Mouse (Mus musculus) fibroblast of lung, adult 2 months (primary cell): ENCODE measurements at regions not wholly inside any gene's neighbourhood (a gene's known extent, or its start where the extent isn't known, plus 50 kb on each side); places are given as distances from the start of the nearest gene placed in this dataset.
A peak's percentile ranks its signal among the peaks of the same experiment; 100 is the strongest.

Source experiments
- DNase-seq: peaks from one replicate; pipeline ENCODE4 v3.0.0-alpha.2; 2011; ENCODE audit warnings: low read depth

GRCm38 (mm10) chr3:38397615-38397956 lies 87.1 kb downstream of the Ankrd50 start:
- DNase-seq, result no peak

GRCm38 (mm10) chr3:38396760-38397614 lies 87.7 kb downstream of the Ankrd50 start:
- no peak for DNase-seq

- no peak for DNase-seq
These were observed 90.3 kb downstream of the Ankrd50 start for GRCm38 (mm10) chr3:38394308-38394707.

DNA sequence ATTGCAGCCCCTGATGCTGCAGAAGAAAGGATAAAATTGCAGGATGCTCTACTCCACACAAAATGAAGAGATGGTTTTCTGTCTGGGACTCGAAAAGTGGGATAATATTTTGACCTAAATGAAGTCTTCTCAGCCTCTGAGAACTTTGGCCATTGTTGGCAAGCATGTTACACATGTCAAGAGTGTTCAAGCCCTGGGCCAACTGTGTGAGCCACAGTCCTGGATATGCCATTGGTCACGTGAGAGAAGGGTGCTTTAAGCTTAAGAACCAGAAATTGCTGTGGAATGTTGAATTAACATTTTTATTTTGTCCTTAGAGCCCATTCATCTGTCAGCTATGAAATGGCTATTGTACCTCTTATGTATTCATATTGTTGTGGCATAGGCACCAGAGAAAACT lies 95.0 kb downstream of the Ankrd50 start:
- no peak for DNase-seq

DNA sequence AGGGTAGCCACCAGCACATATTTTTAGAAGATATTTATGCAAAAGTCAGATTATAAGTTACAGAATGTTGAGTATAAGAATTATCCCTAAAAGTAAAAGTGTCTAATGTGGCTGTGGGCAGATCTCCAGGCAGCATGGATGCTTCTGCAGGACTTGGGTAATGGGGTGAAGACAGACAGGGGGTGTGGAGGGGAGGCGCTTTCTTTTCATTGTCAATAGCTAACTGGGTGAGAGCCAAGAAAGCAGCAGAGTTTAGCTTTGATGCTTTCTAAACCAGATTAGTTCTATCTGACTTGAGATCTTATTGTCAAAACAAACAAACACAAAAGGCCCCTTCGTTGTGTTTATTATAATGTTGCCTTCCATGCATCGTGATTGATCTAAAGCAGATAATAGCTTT lies 95.7 kb downstream of the Ankrd50 start:
- no peak for DNase-seq

DNA sequence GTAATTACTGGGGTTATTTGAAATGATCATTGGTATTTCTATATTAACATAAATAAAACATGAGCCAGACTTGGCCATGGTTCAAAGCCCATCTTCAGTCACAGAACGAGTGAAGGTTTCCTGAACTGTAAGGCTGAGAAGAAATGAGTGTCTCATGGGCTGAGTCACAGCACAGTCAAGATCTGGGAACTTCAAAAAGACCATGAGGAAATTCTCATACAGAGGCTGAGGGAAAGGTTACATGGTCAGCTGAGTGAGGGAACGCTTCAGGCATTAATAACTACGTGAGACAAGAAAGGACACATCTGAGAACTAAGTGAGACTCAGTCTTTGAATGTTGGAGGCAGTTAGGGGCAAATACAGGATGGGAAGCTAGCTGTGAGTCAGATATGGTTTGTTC lies 101.9 kb downstream of the Ankrd50 start:
- DNase-seq, result peak; percentile 53

DNA sequence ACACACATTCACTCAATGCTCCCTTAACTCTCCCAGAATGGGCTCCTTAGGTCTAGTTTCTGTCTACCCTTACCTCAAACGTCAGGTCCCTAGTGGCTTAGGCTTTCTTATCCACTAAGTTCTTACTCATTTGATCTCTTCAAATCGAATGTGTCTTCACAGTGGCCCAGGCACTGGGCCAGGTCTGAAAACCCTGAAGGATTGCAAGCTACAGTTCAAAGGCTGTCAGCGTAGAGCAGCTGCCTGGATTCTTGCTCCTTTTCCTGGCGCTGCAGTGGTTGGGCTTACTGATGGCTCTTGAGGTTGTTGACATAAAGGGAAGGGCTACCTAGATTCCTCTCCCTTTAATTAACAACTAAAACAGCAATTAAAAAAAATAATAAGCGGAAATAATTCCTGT lies 103.0 kb downstream of the Ankrd50 start:
- DNase-seq, result no peak

DNA sequence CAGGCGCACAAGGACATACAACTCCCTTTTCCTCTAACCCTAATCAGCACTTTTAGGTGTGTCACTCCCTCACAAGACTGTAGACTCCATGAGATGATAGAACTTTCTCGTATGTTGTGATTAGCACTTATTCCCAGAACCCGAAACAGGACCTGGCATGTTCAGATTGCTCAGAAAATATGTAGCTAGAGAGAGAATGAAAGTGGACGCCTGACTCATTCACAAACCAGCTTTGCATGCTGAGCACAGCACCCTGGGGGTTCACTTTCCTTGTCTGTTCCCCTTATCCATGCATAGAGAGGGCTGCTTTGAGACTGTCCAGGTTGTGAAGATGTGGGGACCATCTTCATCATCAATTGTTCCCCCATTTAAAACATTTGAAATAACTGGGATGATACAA lies 111.0 kb downstream of the Ankrd50 start:
- DNase-seq, result no peak

GRCm38 (mm10) chr3:38371702-38372101 lies 112.9 kb downstream of the Ankrd50 start:
- no peak for DNase-seq

- DNase-seq, result no peak
These were observed 120.8 kb downstream of the Ankrd50 start for GRCm38 (mm10) chr3:38363888-38364287.

- no peak for DNase-seq
These were observed 123.2 kb downstream of the Ankrd50 start for GRCm38 (mm10) chr3:38361411-38361810.

GRCm38 (mm10) chr3:38360974-38361373 lies 123.7 kb downstream of the Ankrd50 start:
- DNase-seq, result no peak

GRCm38 (mm10) chr3:38360421-38360921 lies 124.2 kb downstream of the Ankrd50 start:
- no peak for DNase-seq

- DNase-seq, result no peak
These were observed 126.6 kb downstream of the Ankrd50 start for GRCm38 (mm10) chr3:38357905-38358491.

GRCm38 (mm10) chr3:38344283-38344682 lies 140.4 kb downstream of the Ankrd50 start:
- no peak for DNase-seq

- DNase-seq, result no peak
These were observed 143.0 kb downstream of the Ankrd50 start for GRCm38 (mm10) chr3:38341666-38342065.

DNA sequence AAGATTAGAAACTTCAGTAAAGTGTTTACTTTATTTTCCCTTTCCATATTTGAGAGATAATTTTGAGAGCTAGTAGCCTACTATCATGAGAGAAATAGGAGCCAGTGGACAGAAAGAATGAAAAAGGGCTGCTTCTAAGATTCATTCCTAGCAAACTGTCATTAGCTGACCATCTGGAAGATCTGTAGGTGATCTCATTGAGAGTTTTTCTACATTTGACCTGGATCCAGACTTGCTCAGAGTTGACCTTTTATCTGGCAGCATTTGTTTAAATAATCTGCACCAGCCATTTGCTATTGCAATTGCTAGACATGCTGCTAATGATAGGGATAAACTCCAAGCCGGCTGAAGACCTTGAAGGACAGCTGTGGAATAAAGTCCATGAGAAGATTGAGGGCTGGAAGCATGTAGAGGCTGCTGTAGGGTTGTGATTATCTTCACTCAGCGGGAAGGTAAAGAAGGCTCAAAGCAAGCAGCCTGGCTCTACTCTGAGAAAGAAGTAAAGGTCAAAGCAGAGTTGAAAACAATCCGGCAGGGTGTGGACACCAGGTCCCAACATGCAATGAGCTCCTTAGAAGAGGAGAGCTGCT lies 151.2 kb downstream of the Ankrd50 start:
- no peak for DNase-seq

DNA sequence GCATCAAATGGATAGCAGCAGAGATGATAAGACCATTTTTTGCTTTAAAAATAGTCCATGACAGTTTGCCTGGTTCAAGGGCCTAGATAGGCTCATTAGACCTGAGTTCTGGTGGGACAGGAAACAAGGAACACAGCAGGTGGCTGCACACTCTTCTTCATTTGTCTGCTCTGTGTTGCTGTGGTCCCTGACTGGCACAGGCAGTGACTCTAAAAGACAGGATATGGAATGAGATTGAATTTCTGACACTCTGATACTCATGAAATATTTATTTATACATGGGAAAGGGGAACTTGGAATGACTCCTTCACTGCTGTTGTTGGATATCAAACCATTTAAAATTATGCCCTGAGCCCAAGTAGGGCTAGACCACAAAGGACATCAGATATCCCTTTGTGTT lies 153.5 kb downstream of the Ankrd50 start:
- no peak for DNase-seq

- no peak for DNase-seq
These were observed 157.4 kb downstream of the Ankrd50 start for GRCm38 (mm10) chr3:38327286-38327685.

GRCm38 (mm10) chr3:38326211-38326610 lies 158.4 kb downstream of the Ankrd50 start:
- DNase-seq, result no peak

- no peak for DNase-seq
These were observed 160.0 kb downstream of the Ankrd50 start for GRCm38 (mm10) chr3:38324663-38325062.

DNA sequence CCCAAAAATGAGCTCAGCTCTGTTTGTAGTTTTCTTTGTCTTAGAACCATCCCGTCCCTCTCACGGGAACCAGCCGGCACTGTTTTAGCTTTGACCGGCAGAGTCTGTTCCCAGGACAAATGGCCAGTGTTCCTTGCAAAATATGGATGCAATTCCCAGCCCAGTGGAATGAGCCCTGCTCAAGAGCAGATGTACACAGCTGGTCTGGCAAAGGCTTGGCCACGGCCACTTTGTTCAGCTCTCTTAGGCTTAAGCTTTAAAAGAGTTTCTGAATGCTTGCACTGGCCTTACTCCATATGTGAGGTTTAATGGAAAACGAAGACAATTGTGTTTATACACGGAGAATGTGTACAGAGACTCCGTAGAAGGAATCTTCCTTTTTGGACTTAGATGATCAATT lies 162.2 kb downstream of the Ankrd50 start:
- no peak for DNase-seq

DNA sequence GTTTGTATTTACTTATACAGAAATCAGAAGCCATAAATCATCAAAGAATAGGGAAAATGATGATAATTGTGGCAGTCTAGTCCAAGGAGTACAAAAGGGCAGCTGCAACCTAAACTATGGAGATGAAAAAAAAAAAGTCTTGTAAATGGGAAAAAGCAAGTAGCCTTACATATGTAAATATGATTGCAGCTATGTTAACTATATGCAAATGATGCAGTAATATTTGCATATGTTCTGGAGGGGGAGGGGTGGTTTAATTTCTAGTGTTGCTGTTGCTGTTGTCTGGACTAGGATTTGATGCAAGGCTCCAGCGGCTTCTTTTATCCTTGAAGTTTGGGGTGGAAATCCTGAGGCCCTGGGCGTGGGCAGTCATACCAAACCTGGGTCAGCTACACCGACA lies 163.0 kb downstream of the Ankrd50 start:
- DNase-seq, result no peak
